Mouse (Mus musculus): Measurements from ENCODE around the gene Pla2g3.

Gene Pla2g3

DNA sequence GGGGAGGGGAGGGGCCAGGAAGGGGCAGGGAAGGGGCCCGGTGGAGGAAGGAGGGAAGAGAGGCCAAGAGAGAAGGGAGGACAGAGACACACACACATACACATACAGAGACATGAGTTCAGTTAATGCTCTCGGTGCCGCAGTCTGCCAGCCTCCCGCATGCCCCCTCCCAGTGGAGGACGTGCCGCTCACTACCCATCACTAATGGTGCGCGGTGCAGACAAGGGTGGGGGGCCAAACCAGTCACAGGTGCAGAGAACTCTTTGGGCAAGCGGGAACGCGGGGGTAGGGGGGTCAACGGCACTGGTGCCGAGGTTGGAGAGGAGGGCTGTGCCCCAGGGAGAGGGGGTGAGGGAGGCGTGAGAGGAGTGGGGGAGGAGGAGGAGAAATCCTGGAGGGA, 32.8 kb downstream of the Pla2g3 start:
- peak in 1 of 2 experiments; percentile 34 for DNase-seq

DNA sequence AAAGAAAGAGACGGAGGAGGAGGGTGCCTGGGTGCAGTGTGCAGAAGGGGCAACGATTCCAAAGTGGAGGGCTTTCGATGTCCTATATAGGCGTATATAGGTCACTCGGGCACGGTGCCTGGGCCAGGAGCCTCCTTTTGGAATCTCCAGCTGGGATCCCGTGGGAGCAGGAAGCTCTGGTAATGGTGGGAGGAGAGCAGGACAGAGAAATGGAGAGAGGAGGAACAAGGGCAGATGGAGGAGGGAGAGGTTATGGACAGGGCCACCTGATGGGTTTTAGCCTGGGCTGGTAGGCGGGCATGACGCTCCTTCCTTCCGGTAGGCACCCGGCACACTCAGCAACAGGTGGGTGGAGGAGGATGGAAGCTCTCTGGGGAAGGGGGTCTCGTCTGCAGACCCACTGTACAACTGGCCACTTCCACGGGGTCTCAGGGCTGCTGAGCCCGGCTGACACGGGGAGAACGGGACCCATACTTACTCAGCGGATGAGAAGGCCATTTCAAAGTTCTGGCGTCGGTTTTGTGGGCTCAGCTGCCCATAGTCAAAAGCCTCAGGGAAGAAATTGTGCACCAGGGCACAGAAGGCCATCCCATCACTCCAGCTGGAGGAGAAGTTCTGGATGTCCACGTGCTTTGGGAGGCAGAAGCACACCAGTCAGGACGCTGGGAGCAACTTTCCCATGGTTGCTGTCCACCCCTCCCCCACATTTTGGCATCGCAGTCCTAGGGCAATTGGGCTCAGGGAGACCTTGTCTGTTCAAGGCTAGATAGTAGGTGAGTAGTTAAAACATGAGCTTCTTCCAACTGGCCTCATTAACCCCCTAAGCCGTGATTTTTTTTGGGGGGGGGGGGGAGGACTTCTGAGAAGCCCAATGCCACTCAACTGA, 33.5 kb downstream of the Pla2g3 start:
- DNase-seq, result peak; percentile 34 to 43

DNA sequence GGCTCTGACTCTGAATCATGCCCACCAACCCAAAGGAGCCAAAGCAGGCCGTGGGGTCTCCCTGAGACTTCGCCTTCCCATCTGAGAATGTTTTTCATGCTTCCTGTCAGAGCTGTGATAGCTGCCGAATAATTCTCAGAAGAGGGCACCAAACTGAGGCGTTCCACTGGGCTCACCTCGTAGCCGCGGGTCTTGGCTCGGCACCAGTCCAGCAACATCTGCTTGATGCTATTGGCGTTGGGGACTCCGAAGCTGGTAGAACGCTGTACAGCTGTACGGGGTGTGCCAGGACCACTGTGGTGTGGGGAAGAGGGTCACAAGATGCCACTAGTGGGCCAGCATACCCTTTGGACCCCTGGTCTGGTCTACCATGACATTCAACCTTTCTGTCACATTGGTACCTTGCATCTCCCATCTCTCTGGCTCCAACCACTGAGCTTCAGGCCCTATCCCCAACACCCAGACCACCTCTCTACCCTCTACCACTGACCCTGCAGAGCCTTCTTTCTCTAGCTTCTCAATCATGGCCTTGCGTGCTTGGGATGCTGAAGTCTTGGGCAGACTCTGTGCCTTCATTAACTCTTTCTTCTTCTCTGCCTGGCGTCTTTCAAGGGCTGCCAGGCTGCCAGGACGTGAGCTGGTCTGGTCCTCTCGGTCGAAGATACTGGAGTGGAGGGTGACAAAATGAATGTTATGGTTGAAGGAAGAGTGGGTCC, 34.4 kb downstream of the Pla2g3 start:
- DNase-seq, result no peak

DNA sequence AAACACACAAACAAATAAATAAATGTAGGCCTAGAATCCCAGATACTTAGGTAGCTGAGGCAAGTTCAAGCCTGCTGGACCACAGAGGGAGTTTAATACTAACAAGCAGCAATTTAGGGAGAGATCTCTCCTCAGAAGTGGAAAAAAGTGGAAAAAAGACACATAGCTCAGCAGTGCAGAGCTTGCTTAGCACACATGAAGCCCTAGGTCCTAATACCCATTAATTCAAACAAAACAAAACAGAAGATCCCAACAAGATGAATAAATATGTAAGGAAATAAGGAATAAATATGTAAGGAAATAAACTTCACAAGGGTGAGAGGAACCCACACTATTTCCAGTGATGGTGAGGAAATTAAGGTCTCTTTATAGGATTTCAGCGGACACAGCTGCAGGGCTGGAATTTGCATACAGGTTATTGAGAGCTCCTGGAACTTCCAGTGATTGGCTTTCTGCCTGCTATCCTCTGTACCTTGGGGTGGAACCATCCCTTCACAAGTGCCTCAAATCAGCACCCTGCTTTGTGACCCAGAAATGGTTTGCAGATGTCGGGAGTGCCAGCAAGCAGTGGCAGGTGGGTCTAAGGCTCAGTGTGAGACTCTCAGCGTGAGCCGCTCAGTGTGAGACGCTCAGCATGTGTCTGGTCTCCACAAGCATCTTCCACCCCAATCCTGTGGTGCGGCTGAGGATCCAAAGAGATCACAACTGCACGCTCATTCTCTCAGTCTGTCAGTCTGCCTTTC, 35.9 kb downstream of the Pla2g3 start:
- no peak for DNase-seq

- DNase-seq, result no peak
Observed at GRCm38 (mm10) chr11:3525560-3525959, 37.5 kb downstream of the Pla2g3 start.

DNA sequence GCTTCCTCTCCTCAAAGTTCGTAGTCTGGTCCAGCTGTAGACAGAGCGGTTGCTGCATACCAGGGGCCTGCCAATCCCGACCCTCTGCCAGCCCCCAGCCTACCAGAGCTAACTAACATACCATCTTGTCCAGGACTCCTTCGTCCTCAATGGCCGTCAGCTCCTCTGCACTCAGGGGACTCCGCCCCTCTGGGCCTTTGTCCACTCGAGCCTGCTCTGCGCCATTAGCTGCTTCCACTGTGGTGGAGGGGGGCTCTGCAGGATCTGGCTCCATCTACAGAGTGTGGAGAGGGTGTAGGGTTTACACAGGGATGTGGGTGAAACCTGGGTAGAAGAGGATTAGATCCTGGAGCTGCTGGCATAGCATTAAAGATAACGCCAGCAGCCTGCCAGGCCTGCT, 38.1 kb downstream of the Pla2g3 start:
- no peak for DNase-seq

DNA sequence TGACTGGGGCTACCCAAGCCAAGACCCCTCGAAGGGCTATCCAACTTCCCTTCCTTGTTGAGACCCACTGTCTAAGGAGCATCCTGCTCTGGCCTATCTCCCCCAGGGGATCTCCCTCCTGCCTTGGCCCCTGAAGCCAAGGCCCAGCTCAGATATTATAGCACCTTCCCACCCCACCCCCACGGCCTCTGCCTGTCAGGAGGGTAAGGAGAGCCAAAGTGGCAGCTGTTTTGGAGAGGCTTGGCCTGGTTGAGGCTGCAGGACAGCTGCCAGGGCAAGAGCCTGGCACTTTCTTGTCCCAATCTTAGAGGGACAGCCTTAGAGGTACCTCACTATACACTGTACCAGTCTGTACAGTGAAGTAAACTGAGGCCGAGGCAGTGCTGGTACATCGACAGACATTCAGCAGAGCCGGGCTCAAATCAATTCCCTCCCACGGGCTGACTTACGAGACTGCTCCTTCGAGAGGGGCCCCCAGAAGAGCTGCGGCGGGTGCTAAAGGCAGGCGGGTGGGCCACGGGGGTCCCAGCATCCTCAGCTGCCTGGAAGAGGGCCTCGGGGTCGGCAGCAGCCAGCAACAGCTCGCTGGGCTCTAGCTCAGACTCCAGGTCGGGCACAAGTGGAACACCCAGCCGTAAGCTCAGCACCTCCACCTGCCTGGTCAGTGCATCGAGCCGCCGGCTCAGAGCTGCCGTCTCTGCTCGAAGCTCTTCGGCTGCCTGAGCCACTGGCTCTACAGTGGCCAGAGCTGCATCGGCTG, 39.1 kb downstream of the Pla2g3 start:
- DNase-seq, result no peak

- DNase-seq, result no peak
Observed at GRCm38 (mm10) chr11:3527766-3528165, 39.7 kb downstream of the Pla2g3 start.

- DNase-seq, result no peak
Observed at GRCm38 (mm10) chr11:3528208-3528607, 40.1 kb downstream of the Pla2g3 start.

- no peak for DNase-seq
Observed at GRCm38 (mm10) chr11:3529476-3530252, 41.6 kb downstream of the Pla2g3 start.

DNA sequence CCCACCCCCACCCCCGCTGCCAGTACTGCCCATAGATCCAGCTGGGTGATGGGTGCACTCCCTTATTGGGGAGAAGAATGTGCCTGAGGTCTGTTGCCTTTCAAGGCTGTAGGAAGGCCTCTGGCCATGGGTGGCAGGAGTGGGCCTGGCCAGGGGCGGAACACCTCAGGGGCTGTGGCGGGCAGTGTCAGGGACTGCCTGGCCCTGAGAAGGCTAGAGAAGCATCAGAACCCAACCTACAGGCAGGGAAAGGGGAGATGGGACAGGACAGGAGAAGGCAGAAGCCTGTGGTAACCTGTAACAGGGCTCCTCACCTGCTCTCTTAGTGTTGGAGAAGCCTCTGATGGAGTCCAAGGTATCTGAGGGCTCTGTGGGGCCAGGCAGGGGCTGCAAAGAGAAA, 42.6 kb downstream of the Pla2g3 start:
- no peak for DNase-seq

DNA sequence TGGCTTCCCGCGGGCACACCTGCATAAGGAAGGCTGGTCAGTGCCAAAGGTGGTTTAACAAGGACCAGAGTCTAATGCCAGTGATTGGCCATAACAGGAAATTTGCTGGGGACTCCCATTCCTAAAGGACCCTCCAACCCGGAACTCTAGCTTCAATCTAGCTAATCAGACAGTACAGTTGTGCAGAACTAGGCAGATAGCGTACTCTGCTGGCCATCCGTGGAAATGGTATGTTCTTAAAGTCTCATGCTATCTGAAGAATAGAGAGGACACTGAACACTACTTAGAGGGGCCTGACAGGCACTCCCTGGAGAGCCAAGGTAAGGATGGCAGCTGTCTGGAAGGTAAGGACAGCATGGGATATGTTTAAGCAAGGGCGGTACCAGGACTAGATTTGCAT, 43.5 kb downstream of the Pla2g3 start:
- DNase-seq, result peak; percentile 57 to 67

- DNase-seq, result no peak
Observed at GRCm38 (mm10) chr11:3532101-3532931, 44.2 kb downstream of the Pla2g3 start.

GRCm38 (mm10) chr11:3533406-3533932, 45.4 kb downstream of the Pla2g3 start:
- DNase-seq, result no peak

- DNase-seq, result no peak
Observed at GRCm38 (mm10) chr11:3534956-3535355, 46.9 kb downstream of the Pla2g3 start.

GRCm38 (mm10) chr11:3535406-3535986, 47.4 kb downstream of the Pla2g3 start:
- peak; percentile 95 to 96 for DNase-seq

DNA sequence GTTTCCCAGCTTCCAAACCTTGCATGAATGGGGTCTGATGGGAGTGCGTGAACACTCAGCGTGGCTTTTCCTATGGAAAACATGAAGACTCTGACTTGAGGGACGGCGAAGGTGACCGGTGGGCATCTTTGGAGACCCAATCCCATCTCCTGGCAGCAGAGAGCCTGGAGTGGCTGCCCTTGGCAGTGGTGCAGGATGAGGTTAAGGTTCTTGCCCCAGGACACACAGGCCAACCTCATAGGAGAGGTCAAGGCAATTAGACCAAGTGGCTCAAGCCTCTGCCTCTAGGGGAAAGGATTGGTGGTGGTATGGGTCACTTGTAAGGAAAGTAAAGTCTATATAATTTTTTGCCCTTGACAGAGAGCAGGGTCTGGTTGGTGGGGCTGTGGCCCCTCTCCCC, 48.0 kb downstream of the Pla2g3 start:
- DNase-seq, result no peak

DNA sequence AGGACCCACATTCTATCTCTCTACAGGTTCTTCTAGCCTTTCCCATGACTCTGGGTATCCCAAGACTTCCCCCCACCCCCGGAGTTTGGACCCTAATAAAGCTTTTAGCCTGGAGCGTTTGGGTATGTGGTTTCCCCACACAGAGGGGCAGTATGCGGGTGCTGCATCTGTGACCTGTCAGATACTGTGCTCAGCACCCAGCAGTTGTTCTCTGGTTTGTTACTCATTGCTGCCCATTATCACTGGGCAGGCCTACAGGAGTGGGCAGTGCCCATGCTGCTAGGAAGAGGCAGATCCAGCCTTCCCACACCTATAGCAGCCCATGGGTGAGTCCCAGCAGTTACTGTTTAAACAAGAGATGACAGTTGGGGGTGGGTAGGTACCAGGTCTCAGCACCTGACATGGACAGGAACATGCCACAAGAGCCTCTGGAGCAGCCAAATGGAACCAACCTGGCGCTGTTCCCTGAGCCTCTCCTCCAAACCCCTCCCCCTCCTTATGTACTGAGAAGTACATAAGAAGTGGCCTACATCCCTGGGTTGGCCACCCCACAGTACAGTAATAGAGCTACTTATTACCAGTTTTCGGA, 48.8 kb downstream of the Pla2g3 start:
- DNase-seq, result no peak

DNA sequence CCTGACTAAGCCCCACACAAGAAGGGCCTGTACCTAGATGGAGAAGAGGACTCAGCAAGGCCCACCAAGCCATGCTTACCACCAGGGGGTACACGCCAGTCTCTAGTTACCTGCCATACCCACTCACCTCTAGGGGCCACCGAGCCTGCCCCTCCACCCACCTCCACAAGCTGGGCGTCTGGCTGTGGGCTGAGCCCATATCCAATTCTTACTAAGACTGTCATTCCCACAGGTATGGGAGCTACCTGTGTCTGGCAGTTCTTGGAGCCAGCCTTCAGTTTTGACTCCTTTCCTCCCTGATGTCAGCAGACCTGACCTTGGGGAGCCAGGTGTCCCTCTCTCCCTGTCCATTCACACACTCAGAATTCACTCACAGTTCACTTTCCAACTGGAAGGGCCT, 49.6 kb downstream of the Pla2g3 start:
- DNase-seq, result no peak

- no peak for DNase-seq
Observed at GRCm38 (mm10) chr11:3538341-3538740, 50.3 kb downstream of the Pla2g3 start.

Measured in cerebellum, postnatal 36 days (tissue).